Mouse (Mus musculus) kidney, adult 2 months (tissue): Measurements from ENCODE around the gene Rp9. TPM values are rescaled to one million over a fixed set of nuclear protein-coding genes. Genes with fewer than 3 reads are reported as not detected.
A peak's percentile ranks its signal among the peaks of the same experiment; 100 is the strongest.

Experiments used
- DNase-seq: peaks from one replicate; pipeline ENCODE4 v3.0.0; 2021
- H3K27ac ChIP-seq: fragments of 200-500 bp; 2 replicates; pipeline ENCODE4 v1.5.1; 2012; ENCODE audit warnings: low read depth, low read length, control low read depth, inconsistent platforms; ENCODE audit not compliant: insufficient read depth
- H3K27me3 ChIP-seq: fragments of 200-500 bp; replicated peaks from 2 replicates; pipeline ENCODE4 v1.6.1; 2012; ENCODE audit warnings: mild to moderate bottlenecking, moderate library complexity, low read length, inconsistent platforms; ENCODE audit not compliant: control insufficient read depth, insufficient read depth
- H3K36me3 ChIP-seq: fragments of 200-500 bp; 2 replicates; pipeline ENCODE4 v1.6.1; 2012; ENCODE audit warnings: mild to moderate bottlenecking, moderate library complexity, low read length, inconsistent platforms; ENCODE audit not compliant: control insufficient read depth, insufficient read depth
- H3K4me1 ChIP-seq: fragments of 200-500 bp; 2 replicates; pipeline ENCODE4 v1.6.1; 2011; ENCODE audit warnings: low read length; ENCODE audit not compliant: control insufficient read depth, insufficient read depth
- H3K4me3 ChIP-seq: fragments of 200-500 bp; 2 replicates; pipeline ENCODE4 v1.5.1; 2011; ENCODE audit warnings: mild to moderate bottlenecking, low read depth, low read length, control low read depth; ENCODE audit not compliant: insufficient read depth
- CTCF ChIP-seq: fragments of 200-500 bp; conservative IDR thresholded peaks from 2 replicates; pipeline ENCODE4 v1.5.1; 2011; ENCODE audit warnings: low read depth, mild to moderate bottlenecking, control low read depth, low read length, moderate library complexity, mixed read lengths; ENCODE audit not compliant: insufficient read depth, insufficient read length
- POLR2A ChIP-seq: fragments of 200-500 bp; IDR thresholded peaks from one replicate; pipeline ENCODE4 v1.6.1; 2011; ENCODE audit warnings: low read depth, low read length, control low read depth
- WGBS: fragments of 180-500 bp; shearing (Covaris S2); methylation state at CpG from one replicate; pipeline ENCODE4 v1.1.7; 2018; 5-methylcytosine and 5-hydroxymethylcytosine counted together
- polyA plus RNA-seq: library from polyadenylated mRNA; depleted of rRNA; stranded (reverse); fragments of >200 nt; gene quantifications from 2 replicates; pipeline ENCODE4 v1.2.3, GENCODE M21; 2012; rRNA removed

Rp9 gene
- polyA plus RNA-seq, result 56.9 and 61.8 TPM in 2 replicates

- 91% methylated on average over 3 of the region's 3 CpGs for WGBS
- H3K36me3 ChIP-seq, result no peaks in the 10 kb centered on the region
- TF ChIP-seq CTCF, result no peak
- H3K27ac ChIP-seq, result peak within 1 kb of the TSS; percentile 33; the same call in 1 of the 2 replicates
- DNase-seq, result no peak
- peaks cover 3% of the 10 kb centered on the region; the same call in 1 of the 2 replicates for H3K4me1 ChIP-seq
- 0 out of 2 replicates have a peak within 1 kb of the TSS, but pooled peaks have one; percentile 58 for H3K4me3 ChIP-seq
- H3K27me3 ChIP-seq, result no peaks in the 10 kb centered on the region
Measured at GRCm38 (mm10) chr9:22469643-22470042, at the start of gene Rp9. Rp9 (minus strand) TSS chr9:22469743.

- Histone ChIP-seq H3K27me3 (no peaks in the 10 kb centered on the region), H3K27ac (no peak overlapping the region), H3K4me3 (no peak overlapping the region), H3K36me3 (no peaks in the 10 kb centered on the region), H3K4me1 (no peaks in the 10 kb centered on the region)
- peak; percentile 45 for DNase-seq
- 93% methylated on average over 3 of the region's 3 CpGs for WGBS
- peak; percentile 75 for TF ChIP-seq CTCF
- TF ChIP-seq POLR2A, result no peak
Measured at GRCm38 (mm10) chr9:22518394-22519041, 49.0 kb upstream of the Rp9 start.

GRCm38 (mm10) chr9:22515076-22515475, 45.5 kb upstream of the Rp9 start:
- Histone ChIP-seq H3K27me3 (no peaks in the 10 kb centered on the region), H3K36me3 (no peaks in the 10 kb centered on the region), H3K27ac (no peak overlapping the region), H3K4me3 (no peak overlapping the region), H3K4me1 (no peaks in the 10 kb centered on the region)
- DNase-seq, result no peak
- TF ChIP-seq POLR2A (no peak), CTCF (no peak)
- WGBS, result 87% methylated on average over 4 of the region's 4 CpGs

- peak; percentile 29 for DNase-seq
- no peaks in the 10 kb centered on the region for H3K36me3 ChIP-seq
- WGBS, result 52% methylated on average over 2 of the region's 2 CpGs
- H3K27ac ChIP-seq, result no peak overlapping the region
- TF ChIP-seq POLR2A, result no peak
- no peak for TF ChIP-seq CTCF
- H3K4me1 ChIP-seq, result peaks cover 6% of the 10 kb centered on the region; the same call in 1 of the 2 replicates
- no peaks in the 10 kb centered on the region for H3K27me3 ChIP-seq
- no peak overlapping the region for H3K4me3 ChIP-seq
Measured at GRCm38 (mm10) chr9:22505574-22505973, 36.0 kb upstream of the Rp9 start.

GRCm38 (mm10) chr9:22503581-22503980, 34.0 kb upstream of the Rp9 start:
- 80% methylated on average over 5 of the region's 5 CpGs for WGBS
- Histone ChIP-seq H3K36me3 (no peaks in the 10 kb centered on the region), H3K27ac (no peak overlapping the region), H3K4me3 (no peak overlapping the region), H3K4me1 (peaks cover 6% of the 10 kb centered on the region; the same call in 1 of the 2 replicates), H3K27me3 (no peaks in the 10 kb centered on the region)
- TF ChIP-seq CTCF (no peak), POLR2A (no peak)
- peak; percentile 4 for DNase-seq

GRCm38 (mm10) chr9:22502972-22503371, 33.4 kb upstream of the Rp9 start:
- H3K4me1 ChIP-seq, result peaks cover 6% of the 10 kb centered on the region; the same call in 1 of the 2 replicates
- WGBS, result 75% methylated on average over 2 of the region's 2 CpGs
- no peaks in the 10 kb centered on the region for H3K36me3 ChIP-seq
- H3K4me3 ChIP-seq, result no peak overlapping the region
- no peak for TF ChIP-seq CTCF
- TF ChIP-seq POLR2A, result no peak
- H3K27ac ChIP-seq, result no peak overlapping the region
- DNase-seq, result no peak
- no peaks in the 10 kb centered on the region for H3K27me3 ChIP-seq

- TF ChIP-seq CTCF (no peak), POLR2A (no peak)
- DNase-seq, result no peak
- Histone ChIP-seq H3K4me3 (no peak overlapping the region), H3K4me1 (no peaks in the 10 kb centered on the region), H3K27me3 (no peaks in the 10 kb centered on the region), H3K36me3 (no peaks in the 10 kb centered on the region), H3K27ac (no peak overlapping the region)
- WGBS, result 84% methylated on average over 6 of the region's 6 CpGs
Measured at GRCm38 (mm10) chr9:22497021-22497767, 27.7 kb upstream of the Rp9 start.
